Mouse (Mus musculus) right cerebral cortex, postnatal 25 days (tissue): Measurements from ENCODE around the gene Tmem115.

Experiments used
- DNase-seq: peaks from one replicate; pipeline ENCODE4 v3.0.0; 2022

Gene Tmem115

GRCm38 (mm10) chr9:107575579-107576356 is 42.0 kb downstream of the Tmem115 start:
- no peak for DNase-seq

GRCm38 (mm10) chr9:107576357-107577107 is 42.8 kb downstream of the Tmem115 start, which contains the start of gene Hyal1:
TSS of gene Hyal1 (plus strand) at chr9:107576927.
- DNase-seq = no peak

GRCm38 (mm10) chr9:107577871-107578270 is 44.1 kb downstream of the Tmem115 start:
- DNase-seq = no peak

GRCm38 (mm10) chr9:107578587-107578986 is 44.8 kb downstream of the Tmem115 start, which contains the start of gene Naa80:
TSS of gene Naa80 (plus strand) at chr9:107578887.
- DNase-seq = no peak

GRCm38 (mm10) chr9:107579023-107579900 is 45.5 kb downstream of the Tmem115 start:
- no peak for DNase-seq

GRCm38 (mm10) chr9:107580501-107581317 is 47.0 kb downstream of the Tmem115 start, which contains the start of gene Hyal3:
TSS of gene Hyal3 (plus strand) at chr9:107580818.
- peak; percentile 88 for DNase-seq

- DNase-seq = no peak
These were observed 47.8 kb downstream of the Tmem115 start for GRCm38 (mm10) chr9:107581584-107581983.

- no peak for DNase-seq
These were observed 48.8 kb downstream of the Tmem115 start for GRCm38 (mm10) chr9:107582509-107583062.

- no peak for DNase-seq
These were observed 49.4 kb downstream of the Tmem115 start for GRCm38 (mm10) chr9:107583174-107583573.

GRCm38 (mm10) chr9:107586504-107586903 is 52.8 kb downstream of the Tmem115 start:
- no peak for DNase-seq

- DNase-seq = peak; percentile 97
These were observed 53.5 kb downstream of the Tmem115 start, which contains the start of gene Ifrd2 for GRCm38 (mm10) chr9:107586974-107587832. TSS of gene Ifrd2 (plus strand) at chr9:107587642.

- DNase-seq = no peak
These were observed 54.3 kb downstream of the Tmem115 start for GRCm38 (mm10) chr9:107587833-107588639.
